Mouse (Mus musculus) left cerebral cortex, adult 6 months (tissue): ENCODE data around the gene Vstm4. TPM values are rescaled to one million over a fixed set of nuclear protein-coding genes. Genes with fewer than 3 reads are reported as not detected.

Source experiments
- long read RNA-seq, 2 experiments: library from polyadenylated mRNA; unstranded; transcript quantifications; one replicate each; pipeline ENCODE4 v2.0.0; 2019 to 2020
- polyA plus RNA-seq: library from polyadenylated mRNA; unstranded; fragments of <200 nt; fragmentation: Nextera tagmentation; gene quantifications from 2 replicates; pipeline ENCODE4 v1.2.3, GENCODE M21; 2021

Gene Vstm4
- 1.9 and 3.0 TPM in 2 replicates for polyA plus RNA-seq
- long read RNA-seq, experiment 1, transcript Vstm4-201 (8 exons, 2,745 nt), result major isoform, 9 of 11 reads
- long read RNA-seq, experiment 1, partial matches to known transcripts, result 1 of 11 reads
- long read RNA-seq, experiment 1, other reads (novel, unspliced or antisense), result 1 of 11 reads
- long read RNA-seq, experiment 2, partial matches to known transcripts, result 0 of 2 reads
- long read RNA-seq, experiment 2, other reads (novel, unspliced or antisense), result 1 of 2 reads

DNA sequence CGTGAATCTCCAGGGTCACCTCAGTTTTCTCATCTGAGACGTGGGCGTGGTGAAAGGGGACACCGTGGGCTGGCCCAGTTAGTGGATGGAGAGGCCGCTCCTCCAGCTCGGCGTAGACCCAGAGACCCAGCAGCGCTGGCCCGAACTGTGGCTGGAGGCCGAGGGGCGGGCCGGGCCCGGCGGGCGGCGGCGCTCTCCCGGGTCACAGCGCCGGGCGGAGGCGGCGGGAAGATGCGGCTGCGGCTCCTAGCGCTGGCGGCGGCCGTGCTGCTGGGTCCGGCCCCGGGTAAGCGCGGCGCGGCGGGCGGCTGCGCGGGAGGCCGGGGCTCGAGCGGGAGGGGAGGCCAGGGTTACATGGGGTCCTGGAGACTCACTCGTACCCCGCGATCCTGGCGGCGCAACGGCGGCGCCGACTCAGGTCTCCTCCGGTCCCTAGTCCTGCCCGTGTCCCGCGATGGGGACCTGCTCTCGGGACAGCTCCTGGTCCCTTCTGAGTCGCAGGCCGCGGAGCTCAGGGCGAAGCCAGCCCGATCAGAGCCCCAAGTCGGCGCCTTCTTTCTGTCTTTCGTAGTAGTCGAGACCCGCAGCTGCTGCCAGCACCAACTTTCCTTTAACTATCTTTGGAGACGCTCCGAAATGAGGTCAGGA, at the start of gene Vstm4:
Gene Vstm4, plus strand, starts transcription at position 76 of the 648 bp plus-strand sequence.

DNA sequence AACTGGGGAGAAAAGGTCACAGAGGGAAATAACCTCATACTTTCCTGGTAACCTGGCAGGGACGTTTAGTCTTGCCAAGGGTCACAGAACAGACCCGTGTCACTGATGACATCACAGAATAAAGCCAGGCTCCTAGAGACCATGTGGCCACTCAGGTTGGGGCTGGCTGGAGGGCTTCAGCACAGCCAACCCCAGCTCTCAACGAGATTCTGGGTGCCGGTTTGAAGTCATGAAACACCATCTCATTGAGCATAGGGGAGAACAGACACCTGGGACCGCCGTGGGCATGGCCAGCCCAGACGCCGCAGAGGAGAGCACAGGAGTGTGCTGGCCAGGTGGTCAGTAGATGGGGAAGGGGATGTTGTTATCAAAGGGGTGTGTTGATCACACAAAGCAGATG, 22.7 kb upstream of the Vstm4 start, which contains the start of gene Fam170b:
Gene Fam170b, plus strand, starts transcription at position 116 of the 400 bp plus-strand sequence.

Other genes starting within 250 kb of the Vstm4 start
- 0.06 and 0.21 TPM in 2 replicates for gene 3425401B19Rik, start 171.5 kb upstream of the Vstm4 start, polyA plus RNA-seq
- 0.49 and 1.1 TPM in 2 replicates for gene Tmem273, start 70.8 kb upstream of the Vstm4 start, polyA plus RNA-seq
- gene Fam170b, start 22.8 kb upstream of the Vstm4 start, polyA plus RNA-seq, result 0.06 and 0.07 TPM in 2 replicates
- 0.43 and 0.48 TPM in 2 replicates for gene Lrrc18, start 134.6 kb downstream of the Vstm4 start, polyA plus RNA-seq